Mouse (Mus musculus) granulocyte monocyte progenitor cell, adult 5-6 weeks (primary cell): ENCODE data around the gene Rlbp1. TPM values are rescaled to one million over a fixed set of nuclear protein-coding genes. Genes with fewer than 3 reads are reported as not detected.

Experiments
- ATAC-seq: replicated peaks from 2 replicates; pipeline ENCODE4 v1.8.0; 2016; ENCODE audit warnings: mild to moderate bottlenecking, moderate TSS enrichment, inconsistent platforms; ENCODE audit not compliant: poor library complexity, severe bottlenecking
- total RNA-seq, 2 experiments: library from RNA; stranded (forward) in 1 of 2; stranded (reverse) in 1 of 2; fragments of 200-712, 200-1000 nt in 1 of 2; fragments of >200 nt in 1 of 2; fragmentation: Nextera tagmentation in 1 of 2; gene quantifications; 2 replicates each; pipeline ENCODE4 v1.2.3; 2014 to 2017

Rlbp1 gene
- total RNA-seq, 2 experiments from 2014 or later, result not detected

DNA sequence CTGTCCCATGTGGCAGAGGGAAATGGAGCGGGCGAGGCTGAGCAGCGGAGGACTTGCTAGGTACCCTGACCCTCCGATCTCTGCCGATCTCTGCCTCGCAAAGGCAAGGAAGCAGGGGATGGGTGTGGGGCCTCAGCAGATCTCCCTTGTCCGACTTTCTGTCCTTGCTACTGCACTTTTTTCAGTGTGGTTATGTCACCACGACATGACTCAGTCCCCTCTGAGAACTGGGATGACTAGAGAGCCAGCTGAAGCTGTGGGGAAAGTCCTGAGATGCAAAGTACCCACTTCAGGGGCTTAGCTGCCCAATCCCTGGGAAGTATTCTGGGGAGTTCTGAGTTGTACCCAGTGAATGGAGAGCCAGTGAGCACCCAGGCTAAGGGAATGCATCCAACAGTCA lies 292 bp upstream of the Rlbp1 start:
- no peak for ATAC-seq

DNA sequence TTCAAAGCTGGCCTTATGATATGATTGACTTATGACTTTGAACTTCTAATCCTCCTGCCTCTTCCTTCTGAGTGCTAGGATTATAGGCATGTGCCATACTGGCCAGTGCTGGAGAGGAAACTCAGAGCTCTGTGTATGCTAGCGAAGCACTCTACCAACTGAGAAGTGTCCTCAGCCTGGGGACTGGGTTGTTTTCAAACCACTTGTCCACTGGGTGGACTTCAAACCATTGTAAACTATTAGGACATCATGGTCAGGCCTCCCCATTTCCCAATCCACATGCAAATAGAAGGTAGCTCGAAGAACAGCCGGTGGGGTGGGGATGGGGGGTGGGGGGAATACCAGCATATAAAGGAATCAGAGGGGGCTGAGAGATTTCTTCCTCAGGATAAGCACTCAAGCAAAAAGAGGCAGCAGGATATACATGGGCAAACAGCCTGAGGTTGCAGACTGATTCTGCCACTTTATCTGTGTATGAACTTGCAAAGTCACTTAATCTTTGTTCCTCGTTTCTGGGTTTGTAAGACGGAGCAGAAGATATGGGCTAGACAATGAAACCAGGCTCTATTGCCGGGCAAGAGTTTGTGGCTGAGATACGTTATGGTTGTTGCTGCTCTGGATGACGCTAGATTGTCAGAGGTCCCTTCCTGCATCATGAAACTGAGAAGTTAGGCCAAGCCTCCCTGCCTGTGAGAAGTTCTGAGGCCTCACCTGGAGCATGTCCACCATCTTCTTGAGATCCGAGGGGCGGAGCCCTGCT lies 10.2 kb downstream of the Rlbp1 start:
- peak; percentile 56 for ATAC-seq

DNA sequence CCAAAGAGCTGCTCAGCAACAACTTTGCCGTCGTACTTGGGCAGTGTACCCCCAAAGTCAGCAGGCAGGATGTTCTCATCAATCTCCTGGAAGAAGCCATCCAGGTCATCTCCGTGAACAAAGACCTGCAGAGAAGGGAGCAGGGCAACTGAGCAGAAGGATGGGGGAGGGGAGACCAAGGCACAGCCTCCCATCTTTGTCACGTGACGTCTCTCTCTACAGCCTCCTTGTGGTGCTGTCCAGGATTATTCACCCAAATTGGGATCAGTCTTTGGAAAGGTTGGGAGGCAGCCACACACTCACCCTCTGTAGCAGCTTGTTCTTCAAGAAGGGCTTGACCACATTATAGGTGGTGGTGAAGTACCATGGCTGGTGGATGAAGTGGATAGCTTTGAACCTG lies 11.3 kb downstream of the Rlbp1 start:
- ATAC-seq, result no peak

GRCm38 (mm10) chr7:79374017-79374416 lies 12.8 kb downstream of the Rlbp1 start:
- ATAC-seq, result no peak

GRCm38 (mm10) chr7:79371321-79371879 lies 15.4 kb downstream of the Rlbp1 start:
- ATAC-seq, result peak; percentile 90

GRCm38 (mm10) chr7:79369416-79369815 lies 17.4 kb downstream of the Rlbp1 start:
- ATAC-seq, result no peak

GRCm38 (mm10) chr7:79368664-79369063 lies 18.2 kb downstream of the Rlbp1 start:
- ATAC-seq, result peak; percentile 64

DNA sequence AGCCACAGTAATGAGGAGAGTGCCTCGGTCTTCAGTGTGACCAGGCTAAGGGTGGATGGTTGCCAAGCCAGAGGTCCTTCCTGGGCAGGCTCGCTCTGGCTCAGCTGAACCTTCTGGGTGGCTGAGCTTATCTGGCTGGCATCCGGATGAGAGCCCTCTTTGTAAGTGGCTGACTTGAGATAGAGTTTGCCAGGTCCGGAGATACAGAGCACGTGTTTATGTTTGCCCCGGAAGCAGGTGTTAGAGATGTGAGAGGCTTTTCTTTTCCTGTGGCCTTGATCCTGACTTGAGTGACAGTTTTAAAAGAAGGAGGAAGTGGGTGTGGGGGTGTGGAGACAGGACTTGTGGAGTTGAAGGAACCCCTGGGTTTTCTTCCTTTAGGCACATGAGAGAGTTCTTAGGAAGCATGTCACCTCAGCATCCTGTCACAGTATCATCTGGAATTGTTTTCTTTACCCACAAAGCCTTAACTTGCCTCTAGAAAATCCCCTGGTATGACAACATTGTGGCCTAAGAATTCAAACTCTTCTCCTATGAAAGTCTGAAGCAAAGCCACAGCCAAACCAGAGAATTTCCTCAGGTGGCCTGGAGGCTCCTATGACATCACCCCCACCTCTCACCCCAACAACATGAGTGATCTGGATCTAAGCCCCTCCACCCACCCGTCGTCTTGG lies 23.3 kb downstream of the Rlbp1 start:
- peak; percentile 80 for ATAC-seq

GRCm38 (mm10) chr7:79362830-79363229 lies 24.0 kb downstream of the Rlbp1 start:
- no peak for ATAC-seq

- ATAC-seq, result no peak
Measured at GRCm38 (mm10) chr7:79362208-79362607, 24.6 kb downstream of the Rlbp1 start.

GRCm38 (mm10) chr7:79360056-79360455 lies 26.8 kb downstream of the Rlbp1 start:
- ATAC-seq, result no peak

DNA sequence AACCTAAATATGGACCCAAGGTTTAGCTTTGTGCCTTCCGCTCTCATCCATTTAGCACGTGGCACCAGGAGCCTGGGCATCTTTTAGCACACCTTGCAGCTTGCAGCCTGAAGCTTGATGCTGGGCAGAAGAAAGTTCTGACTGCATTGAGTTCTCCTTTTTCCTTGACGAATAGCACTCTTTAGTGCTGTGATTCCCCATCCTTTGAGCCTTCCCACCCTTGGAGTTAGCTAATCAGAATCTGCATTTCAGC lies 27.7 kb downstream of the Rlbp1 start:
- ATAC-seq, result no peak

GRCm38 (mm10) chr7:79358350-79359182 lies 28.3 kb downstream of the Rlbp1 start:
- ATAC-seq, result peak; percentile 25; the same call in 1 of the 2 replicates

- peak; percentile 49 for ATAC-seq
Measured at GRCm38 (mm10) chr7:79349738-79350386, 37.0 kb downstream of the Rlbp1 start.

GRCm38 (mm10) chr7:79348816-79349215 lies 38.0 kb downstream of the Rlbp1 start:
- ATAC-seq, result no peak

GRCm38 (mm10) chr7:79347108-79347813 lies 39.6 kb downstream of the Rlbp1 start:
- ATAC-seq, result no peak

GRCm38 (mm10) chr7:79346555-79347075 lies 40.2 kb downstream of the Rlbp1 start:
- ATAC-seq, result peak; percentile 34

GRCm38 (mm10) chr7:79345902-79346301 lies 40.9 kb downstream of the Rlbp1 start:
- peak; percentile 49 for ATAC-seq

- ATAC-seq, result no peak
Measured at GRCm38 (mm10) chr7:79336362-79336910, 50.4 kb downstream of the Rlbp1 start.
